Mouse (Mus musculus): ENCODE data around the gene Tmem245.

- TF ChIP-seq CTCF (IDR thresholded peaks at IDR 0.05; ENCODE audit: borderline replicate concordance, insufficient read depth, low read depth, low read length) (no peak), POLR2A (IDR thresholded peaks at IDR 0.05; ENCODE audit: borderline replicate concordance, insufficient read depth, low read length) (no peak)
Measured at GRCm38 (mm10) chr4:56922229-56922628, 25.0 kb downstream of the Tmem245 start.
